Mouse (Mus musculus) spleen, adult 2 months (tissue): ENCODE data around the gene Oosp1.

ENCODE experiments used
- CTCF ChIP-seq: fragments of 200-500 bp; IDR thresholded peaks from 2 replicates; pipeline ENCODE4 v1.5.1; 2011; ENCODE audit warnings: mild to moderate bottlenecking, inconsistent platforms; ENCODE audit not compliant: insufficient read depth, insufficient read length, insufficient replicate concordance; ENCODE audit errors: extremely low read depth
- POLR2A ChIP-seq: fragments of 200-500 bp; IDR thresholded peaks from 2 replicates; pipeline ENCODE4 v1.6.1; 2011; ENCODE audit warnings: low read depth, low read length, inconsistent platforms

GRCm38 (mm10) chr19:11640732-11641131 is 50.2 kb downstream of the Oosp1 start, which contains the start of gene Ms4a3:
- TF ChIP-seq POLR2A (no peak), CTCF (no peak)
